Mouse (Mus musculus): ENCODE results near the gene Tbx5. TPM values are rescaled to one million over a fixed set of nuclear protein-coding genes. Genes with fewer than 3 reads are reported as not detected.

Tbx5 gene
- polyA plus RNA-seq (2012; ENCODE audit: insufficient read depth, low replicate concordance): 0.06 TPM in 1 of 2 replicates, not detected in the other

GRCm38 (mm10) chr5:119832479-119832796 is at the start of gene Tbx5:
Gene Tbx5, plus strand, starts transcription at chr5:119832668.
- no peaks in the 10 kb centered on the region for H3K36me3 ChIP-seq (replicated peaks; ENCODE audit: low read length)
- TF ChIP-seq FLI1 (IDR thresholded peaks at IDR 0.05; ENCODE audit: low read length): no peak
- TF ChIP-seq GATA1 (IDR thresholded peaks at IDR 0.05; ENCODE audit: borderline replicate concordance, low read length): no peak
- no peaks in the 10 kb centered on the region for H3K9me3 ChIP-seq
- peaks cover 96% of the 10 kb centered on the region for H3K27me3 ChIP-seq (replicated peaks)
- H3K4me3 ChIP-seq (replicated peaks): peak within 1 kb of the TSS; percentile 91
- H3K4me1 ChIP-seq: peaks cover 26% of the 10 kb centered on the region

- peaks cover 30% of the 10 kb centered on the region for H3K9me3 ChIP-seq
- no peak overlapping the region for H3K4me3 ChIP-seq (replicated peaks)
- no peaks in the 10 kb centered on the region for H3K4me1 ChIP-seq
- H3K36me3 ChIP-seq (replicated peaks; ENCODE audit: low read length): no peaks in the 10 kb centered on the region
- H3K27me3 ChIP-seq (replicated peaks): peaks cover 32% of the 10 kb centered on the region
- TF ChIP-seq FLI1 (IDR thresholded peaks at IDR 0.05; ENCODE audit: low read length) (no peak), GATA1 (IDR thresholded peaks at IDR 0.05; ENCODE audit: borderline replicate concordance, low read length) (no peak)
Measured at GRCm38 (mm10) chr5:119785959-119786358, 46.5 kb upstream of the Tbx5 start.

GRCm38 (mm10) chr5:119791664-119792063 is 40.8 kb upstream of the Tbx5 start:
- Histone ChIP-seq H3K4me3 (replicated peaks) (no peak overlapping the region), H3K9me3 (peaks cover 18% of the 10 kb centered on the region), H3K36me3 (replicated peaks; ENCODE audit: low read length) (no peaks in the 10 kb centered on the region), H3K27me3 (replicated peaks) (peaks cover 60% of the 10 kb centered on the region), H3K4me1 (no peaks in the 10 kb centered on the region)
- TF ChIP-seq FLI1 (IDR thresholded peaks at IDR 0.05; ENCODE audit: low read length) (no peak), GATA1 (IDR thresholded peaks at IDR 0.05; ENCODE audit: borderline replicate concordance, low read length) (no peak)

- Histone ChIP-seq H3K27me3 (replicated peaks) (peaks cover 72% of the 10 kb centered on the region), H3K36me3 (replicated peaks; ENCODE audit: low read length) (no peaks in the 10 kb centered on the region), H3K4me1 (no peaks in the 10 kb centered on the region), H3K9me3 (peaks cover 10% of the 10 kb centered on the region), H3K4me3 (replicated peaks) (no peak overlapping the region)
- no peak for TF ChIP-seq GATA1 (IDR thresholded peaks at IDR 0.05; ENCODE audit: borderline replicate concordance, low read length)
- TF ChIP-seq FLI1 (IDR thresholded peaks at IDR 0.05; ENCODE audit: low read length): no peak
Measured at GRCm38 (mm10) chr5:119793972-119794371, 38.5 kb upstream of the Tbx5 start.

- peaks cover 83% of the 10 kb centered on the region for H3K27me3 ChIP-seq (replicated peaks)
Measured at GRCm38 (mm10) chr5:119795376-119795775, 37.1 kb upstream of the Tbx5 start.

GRCm38 (mm10) chr5:119795777-119796176 is 36.7 kb upstream of the Tbx5 start:
- H3K27me3 ChIP-seq (replicated peaks): peaks cover 87% of the 10 kb centered on the region

More at GRCm38 (mm10) chr5:119795376-119795775, 37.1 kb upstream of the Tbx5 start:
- H3K9me3 ChIP-seq: no peaks in the 10 kb centered on the region
- no peaks in the 10 kb centered on the region for H3K36me3 ChIP-seq (replicated peaks; ENCODE audit: low read length)
- TF ChIP-seq GATA1 (IDR thresholded peaks at IDR 0.05; ENCODE audit: borderline replicate concordance, low read length) (no peak), FLI1 (IDR thresholded peaks at IDR 0.05; ENCODE audit: low read length) (no peak)
- H3K4me3 ChIP-seq (replicated peaks): peak overlapping the region; percentile 11
- no peaks in the 10 kb centered on the region for H3K4me1 ChIP-seq

GRCm38 (mm10) chr5:119796443-119797160 is 35.9 kb upstream of the Tbx5 start:
- no peaks in the 10 kb centered on the region for H3K4me1 ChIP-seq
- TF ChIP-seq GATA1 (IDR thresholded peaks at IDR 0.05; ENCODE audit: borderline replicate concordance, low read length): no peak
- no peak for TF ChIP-seq FLI1 (IDR thresholded peaks at IDR 0.05; ENCODE audit: low read length)
- no peaks in the 10 kb centered on the region for H3K9me3 ChIP-seq

More at GRCm38 (mm10) chr5:119795777-119796176, 36.7 kb upstream of the Tbx5 start:
- Histone ChIP-seq H3K36me3 (replicated peaks; ENCODE audit: low read length) (no peaks in the 10 kb centered on the region), H3K4me1 (no peaks in the 10 kb centered on the region), H3K4me3 (replicated peaks) (no peak overlapping the region), H3K9me3 (no peaks in the 10 kb centered on the region)
- TF ChIP-seq GATA1 (IDR thresholded peaks at IDR 0.05; ENCODE audit: borderline replicate concordance, low read length) (no peak), FLI1 (IDR thresholded peaks at IDR 0.05; ENCODE audit: low read length) (no peak)

GRCm38 (mm10) chr5:119797580-119798150 is 34.8 kb upstream of the Tbx5 start:
- Histone ChIP-seq H3K9me3 (no peaks in the 10 kb centered on the region), H3K36me3 (replicated peaks; ENCODE audit: low read length) (no peaks in the 10 kb centered on the region), H3K27me3 (replicated peaks) (peaks cover 94% of the 10 kb centered on the region), H3K4me1 (no peaks in the 10 kb centered on the region), H3K4me3 (replicated peaks) (no peak overlapping the region)
- no peak for TF ChIP-seq FLI1 (IDR thresholded peaks at IDR 0.05; ENCODE audit: low read length)
- no peak for TF ChIP-seq GATA1 (IDR thresholded peaks at IDR 0.05; ENCODE audit: borderline replicate concordance, low read length)

More at GRCm38 (mm10) chr5:119796443-119797160, 35.9 kb upstream of the Tbx5 start:
- Histone ChIP-seq H3K4me3 (replicated peaks) (no peak overlapping the region), H3K27me3 (replicated peaks) (peaks cover 88% of the 10 kb centered on the region), H3K36me3 (replicated peaks; ENCODE audit: low read length) (no peaks in the 10 kb centered on the region)

- Histone ChIP-seq H3K9me3 (peaks cover 6% of the 10 kb centered on the region), H3K27me3 (replicated peaks) (peaks cover 98% of the 10 kb centered on the region), H3K4me1 (no peaks in the 10 kb centered on the region; the same call in 1 of the 2 replicates), H3K36me3 (replicated peaks; ENCODE audit: low read length) (no peaks in the 10 kb centered on the region), H3K4me3 (replicated peaks) (no peak overlapping the region)
- TF ChIP-seq FLI1 (IDR thresholded peaks at IDR 0.05; ENCODE audit: low read length) (no peak), GATA1 (IDR thresholded peaks at IDR 0.05; ENCODE audit: borderline replicate concordance, low read length) (no peak)
Measured at GRCm38 (mm10) chr5:119798261-119798660, 34.2 kb upstream of the Tbx5 start.
